7 mouse cellular contexts compared by ENCODE assay signal in the genomic region with DNA sequence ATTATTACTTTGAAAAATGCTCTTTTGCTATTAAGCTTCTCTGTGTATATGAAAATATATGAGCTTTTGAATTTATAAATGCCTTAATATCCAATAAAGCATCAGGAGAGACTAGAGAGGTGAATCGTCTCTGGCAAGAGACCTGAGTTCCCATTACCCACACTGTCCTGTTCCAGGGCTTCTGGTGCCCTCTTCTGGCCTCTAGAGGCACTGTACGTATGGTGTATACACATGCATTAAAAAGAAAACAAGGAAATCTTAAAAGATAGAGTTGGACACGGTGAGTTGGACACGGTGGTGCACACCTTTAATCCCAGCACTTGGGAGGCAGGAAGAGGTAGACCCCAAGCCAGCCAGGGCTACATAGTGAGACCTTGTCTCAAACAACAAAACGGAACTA. TPM values are rescaled to one million over a fixed set of nuclear protein-coding genes. Genes with fewer than 3 reads are reported as not detected.
DNase-seq lines count a peak whose midpoint lies in the region; ATAC-seq lines count a peak whose summit lies in the region.

No protein-coding gene starts in this region.

- H3K9me3 ChIP-seq in forebrain, embryonic 15.5 days: no peaks in the 10 kb centered on the region

- no peaks in the 10 kb centered on the region for H3K4me1 ChIP-seq in forebrain, embryonic 15.5 days

- H3K4me2 ChIP-seq in forebrain, embryonic 15.5 days (replicated peaks): no peak overlapping the region

- H3K4me3 ChIP-seq in forebrain, embryonic 15.5 days: no peak overlapping the region

- no peak overlapping the region for H3K27ac ChIP-seq in forebrain, embryonic 15.5 days (replicated peaks)

- H3K9ac ChIP-seq in forebrain, embryonic 15.5 days (replicated peaks): no peak overlapping the region

- peak; percentile 26 to 56 for DNase-seq in urinary bladder, postnatal 36 days (ENCODE audit: low spot score in 2 of 2)
- no peak for DNase-seq in urinary bladder, adult 2 months (ENCODE audit: low spot score)
- DNase-seq in adrenal gland, postnatal 10 days: peak; percentile 76
- DNase-seq in kidney, adult 8-10 months: peak; percentile 49 to 78
- DNase-seq in lung, postnatal 10 days: peak; percentile 75
- peak; percentile 28 for DNase-seq in retina, postnatal 7 days (ENCODE audit: low read depth, low spot score)

- ATAC-seq in forebrain, embryonic 15.5 days (replicated peaks): 0 out of 2 replicates have a peak, but pooled peaks have one; percentile 55

- WGBS in forebrain, embryonic 15.5 days: 27% methylated on average over 5 of the region's 5 CpGs

- H3K27me3 ChIP-seq in forebrain, embryonic 15.5 days: no peaks in the 10 kb centered on the region

- H3K36me3 ChIP-seq in forebrain, embryonic 15.5 days: peaks cover 20% of the 10 kb centered on the region

RNA-seq across cellular contexts. Expression of gene Dlat, which starts 11.1 kb away (rescaled TPM):
- 42.8 and 43.1 TPM in 2 replicates for polyA plus RNA-seq in urinary bladder, adult 2 months (2012; rRNA removed)
- total RNA-seq in adrenal gland, postnatal 10 days (2021): 100 to 1,000 TPM; 310 to 317 TPM
- 41.4 and 43.9 TPM in 2 replicates for polyA plus RNA-seq in forebrain, embryonic 15.5 days (2015; fragmentation: Nextera tagmentation; extraction: Ambion mirVana)

RNA-seq across cellular contexts. Expression of gene Nkapd1, which starts 53.4 kb away (rescaled TPM):
- 13.2 and 13.9 TPM in 2 replicates for polyA plus RNA-seq in urinary bladder, adult 2 months (2012; rRNA removed)
- total RNA-seq in adrenal gland, postnatal 10 days (2021): 10 to 100 TPM; 20.6 to 24.6 TPM
- polyA plus RNA-seq in forebrain, embryonic 15.5 days (2015; fragmentation: Nextera tagmentation; extraction: Ambion mirVana): 22.8 and 23.3 TPM in 2 replicates

RNA-seq across cellular contexts. Expression of gene Pih1d2, which starts 53.6 kb away (rescaled TPM):
- polyA plus RNA-seq in urinary bladder, adult 2 months (2012; rRNA removed): 2.1 and 2.5 TPM in 2 replicates
- total RNA-seq in adrenal gland, postnatal 10 days (2021): 1 to 10 TPM; 1.1 to 1.8 TPM
- 3.6 and 5.8 TPM in 2 replicates for polyA plus RNA-seq in forebrain, embryonic 15.5 days (2015; fragmentation: Nextera tagmentation; extraction: Ambion mirVana)
